Mouse (Mus musculus) G1E-ER4 (cell line): Measurements from ENCODE around the gene Cd5l. TPM values are rescaled to one million over a fixed set of nuclear protein-coding genes. Genes with fewer than 3 reads are reported as not detected.

Source experiments
- GATA1 ChIP-seq: IDR thresholded peaks from one replicate; pipeline ENCODE4 v1.8.0; 2012; ENCODE audit warnings: low read length, inconsistent platforms
- polyA plus RNA-seq: library from polyadenylated mRNA; stranded (reverse); fragments of >175 nt; gene quantifications from 2 replicates; pipeline ENCODE4 v1.2.3, GENCODE M21; 2012

The Cd5l gene
- not detected in 2 replicates for polyA plus RNA-seq

- no peak for TF ChIP-seq GATA1
These were observed at the start of gene Cd5l for GRCm38 (mm10) chr3:87357581-87357980. TSS of gene Cd5l (plus strand) at chr3:87357881.

- TF ChIP-seq GATA1, result no peak
These were observed 47.8 kb upstream of the Cd5l start for GRCm38 (mm10) chr3:87309922-87310321.

- no peak for TF ChIP-seq GATA1
These were observed 35.1 kb upstream of the Cd5l start for GRCm38 (mm10) chr3:87322557-87322956.

GRCm38 (mm10) chr3:87323778-87324177, 33.9 kb upstream of the Cd5l start:
- TF ChIP-seq GATA1, result no peak

GRCm38 (mm10) chr3:87337899-87338298, 19.8 kb upstream of the Cd5l start:
- no peak for TF ChIP-seq GATA1

GRCm38 (mm10) chr3:87359215-87359614, 1.5 kb downstream of the Cd5l start:
- TF ChIP-seq GATA1, result no peak

GRCm38 (mm10) chr3:87360466-87360865, 2.8 kb downstream of the Cd5l start:
- TF ChIP-seq GATA1, result no peak

- TF ChIP-seq GATA1, result no peak
These were observed 8.0 kb downstream of the Cd5l start for GRCm38 (mm10) chr3:87365691-87366090.

GRCm38 (mm10) chr3:87367511-87367910, 9.8 kb downstream of the Cd5l start:
- TF ChIP-seq GATA1, result no peak

- TF ChIP-seq GATA1, result no peak
These were observed 11.5 kb downstream of the Cd5l start for GRCm38 (mm10) chr3:87369181-87369580.

GRCm38 (mm10) chr3:87376195-87377165, 18.8 kb downstream of the Cd5l start, which contains the start of gene Fcrl1:
TSS of gene Fcrl1 (plus strand) at chr3:87376387.
- no peak for TF ChIP-seq GATA1

GRCm38 (mm10) chr3:87377228-87377627, 19.5 kb downstream of the Cd5l start:
- TF ChIP-seq GATA1, result no peak

- TF ChIP-seq GATA1, result no peak
These were observed 20.0 kb downstream of the Cd5l start for GRCm38 (mm10) chr3:87377719-87378118.

- no peak for TF ChIP-seq GATA1
These were observed 24.4 kb downstream of the Cd5l start for GRCm38 (mm10) chr3:87381806-87382712.

GRCm38 (mm10) chr3:87383308-87383707, 25.6 kb downstream of the Cd5l start:
- no peak for TF ChIP-seq GATA1

GRCm38 (mm10) chr3:87385105-87385504, 27.4 kb downstream of the Cd5l start:
- no peak for TF ChIP-seq GATA1
